Mouse (Mus musculus) layer of hippocampus, adult 8-10 months (tissue): ENCODE measurements around the gene 1700001O22Rik. TPM values are rescaled to one million over a fixed set of nuclear protein-coding genes. Genes with fewer than 3 reads are reported as not detected.

Experiments
- DNase-seq, 2 experiments: peaks; one replicate each; pipeline ENCODE4 v3.0.0; 2022; ENCODE audit warnings: low spot score in 2 of 2
- total RNA-seq, 4 experiments: library from RNA; stranded (reverse); gene quantifications; 2 replicates each; pipeline ENCODE4 v1.2.4; 2022

1700001O22Rik gene
- total RNA-seq, 4 experiments from 2014 or later: 6.1 to 12.4 (median 7.1) TPM

DNA sequence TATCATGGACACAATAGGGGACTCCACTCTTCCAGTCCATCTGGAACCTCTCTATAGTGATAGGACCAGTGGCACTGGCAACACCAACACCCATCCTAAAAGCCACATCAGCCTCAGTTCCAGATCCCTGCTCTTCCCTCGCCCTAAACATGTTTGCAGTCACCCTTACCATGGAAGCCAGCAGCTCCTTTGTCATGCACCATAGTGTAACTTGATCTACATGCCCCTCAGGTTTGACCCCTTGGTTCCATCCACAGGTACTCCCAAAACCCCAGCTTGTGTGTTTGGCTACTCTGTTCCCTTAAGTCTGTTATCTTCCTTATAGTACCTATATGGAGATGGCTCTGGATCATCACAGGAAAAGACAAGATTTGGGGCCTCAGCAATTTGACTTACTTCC lies 12.9 kb upstream of the 1700001O22Rik start:
- DNase-seq: no peak

DNA sequence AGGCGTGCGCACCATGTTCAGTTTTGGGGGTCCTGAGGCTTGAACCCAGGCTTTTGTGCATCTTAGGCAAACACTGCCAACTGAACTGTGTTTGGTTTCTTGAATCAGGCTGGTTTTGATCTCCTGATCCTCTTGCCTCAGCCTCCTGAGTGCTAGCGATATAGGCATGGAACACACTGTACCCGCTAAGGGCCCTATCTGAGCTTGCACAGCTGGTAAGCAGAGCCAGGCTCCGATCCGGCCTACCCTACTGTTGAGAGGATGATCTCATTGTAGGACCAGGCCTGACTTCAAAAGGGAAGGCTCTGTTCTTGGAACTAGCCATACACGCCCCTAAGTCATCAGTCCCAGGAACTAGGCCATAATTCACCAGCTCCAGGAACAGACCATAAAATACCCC lies 7.1 kb upstream of the 1700001O22Rik start:
- DNase-seq: no peak

DNA sequence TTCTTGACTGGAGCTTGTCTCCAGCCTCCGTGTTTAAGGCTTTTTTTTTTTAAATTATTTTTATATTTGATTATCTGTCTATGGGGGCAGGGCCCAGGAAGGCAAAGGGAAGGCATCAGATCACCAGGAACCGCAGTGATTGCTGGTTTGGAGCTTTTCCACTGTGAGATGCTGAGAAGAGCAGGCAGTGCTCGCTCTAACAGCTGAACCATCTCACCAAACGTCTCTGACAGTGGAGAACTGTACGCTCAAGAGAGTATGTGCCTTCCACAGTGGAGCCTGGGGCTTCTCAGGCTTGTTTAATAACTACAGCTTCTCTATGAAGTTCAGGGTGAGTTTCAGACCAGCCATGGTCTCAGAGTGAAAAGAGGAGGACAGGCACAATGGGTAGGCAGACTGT lies 6.0 kb upstream of the 1700001O22Rik start:
- DNase-seq: no peak

DNA sequence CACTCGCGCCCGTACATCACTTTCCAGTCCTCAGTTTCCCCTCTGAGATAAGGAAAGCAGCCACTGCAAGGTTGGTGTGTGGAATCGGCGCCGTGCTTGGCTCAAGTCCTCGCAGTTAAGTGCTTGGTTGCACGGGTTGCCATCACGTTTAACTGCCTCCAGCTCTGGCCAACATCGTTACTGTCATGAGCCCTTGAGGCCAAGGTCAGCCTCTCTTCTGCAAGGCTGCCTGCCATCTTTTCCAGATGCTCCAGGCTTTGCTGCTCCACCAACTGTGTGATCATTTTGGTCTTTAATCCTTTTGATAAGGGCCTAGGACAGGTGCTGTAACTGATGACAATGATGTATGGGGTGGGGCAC lies 4.8 kb upstream of the 1700001O22Rik start:
- DNase-seq: no peak

DNA sequence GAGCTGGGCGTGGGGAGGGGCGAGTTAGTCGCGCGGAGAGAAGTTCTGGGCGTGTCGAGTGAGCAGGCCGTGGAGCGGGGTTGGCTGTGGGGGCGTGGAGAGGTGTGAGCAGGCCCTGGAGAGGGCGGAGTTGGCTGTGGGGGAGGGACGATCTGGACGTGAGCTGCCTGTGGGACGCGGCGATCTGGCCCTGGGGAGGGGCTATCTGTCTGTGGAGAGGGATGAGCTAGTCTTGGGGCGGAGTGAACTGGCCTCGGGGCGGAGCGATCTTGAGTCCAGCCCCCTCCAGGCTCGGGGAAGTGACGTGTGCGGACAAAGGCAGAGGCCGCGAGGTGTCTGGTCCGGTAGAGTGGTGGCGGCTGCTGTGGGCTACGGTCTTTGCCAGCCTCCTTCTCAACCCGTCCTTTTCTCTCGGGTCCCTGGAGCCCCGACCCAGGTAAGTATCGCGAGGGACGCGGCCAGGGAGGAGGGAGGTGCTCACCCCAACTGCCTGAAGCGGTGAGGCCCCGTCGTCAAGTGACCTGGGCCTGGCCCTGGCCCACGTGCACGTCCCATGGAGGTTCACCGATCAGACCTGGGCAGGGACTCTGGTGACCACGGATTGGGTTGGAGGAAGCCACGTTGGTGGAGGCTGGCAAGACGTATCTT lies 4.3 kb upstream of the 1700001O22Rik start, which contains the start of gene Ntmt1:
TSS of gene Ntmt1 (plus strand) at position 179 of the 648 bp plus-strand sequence.
- peak; percentile 98 to 99 for DNase-seq

DNA sequence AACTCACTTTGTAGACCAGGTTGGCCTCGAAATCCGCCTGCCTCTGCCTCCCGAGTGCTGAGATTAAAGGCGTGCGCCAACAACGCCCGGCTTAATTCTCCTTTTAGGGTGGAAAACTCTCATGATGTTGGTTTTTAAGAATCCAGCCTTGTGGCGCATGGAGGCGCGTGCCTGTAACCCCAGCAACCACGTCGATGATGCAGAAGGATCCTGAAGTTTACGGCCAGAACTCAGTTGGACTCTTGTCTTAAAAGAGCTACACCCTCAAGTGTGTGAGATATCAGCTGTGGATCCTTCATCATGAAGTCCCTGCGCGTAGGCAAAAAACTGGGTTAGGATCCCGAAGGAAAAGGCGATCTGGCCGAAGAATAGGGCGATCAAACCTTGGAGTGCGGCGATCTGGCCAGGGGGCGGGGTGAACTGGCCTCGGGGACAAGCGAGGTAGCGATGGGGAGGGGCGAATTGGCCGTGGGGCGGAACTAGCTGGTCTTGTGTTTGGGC lies 3.7 kb upstream of the 1700001O22Rik start:
- no peak for DNase-seq

DNA sequence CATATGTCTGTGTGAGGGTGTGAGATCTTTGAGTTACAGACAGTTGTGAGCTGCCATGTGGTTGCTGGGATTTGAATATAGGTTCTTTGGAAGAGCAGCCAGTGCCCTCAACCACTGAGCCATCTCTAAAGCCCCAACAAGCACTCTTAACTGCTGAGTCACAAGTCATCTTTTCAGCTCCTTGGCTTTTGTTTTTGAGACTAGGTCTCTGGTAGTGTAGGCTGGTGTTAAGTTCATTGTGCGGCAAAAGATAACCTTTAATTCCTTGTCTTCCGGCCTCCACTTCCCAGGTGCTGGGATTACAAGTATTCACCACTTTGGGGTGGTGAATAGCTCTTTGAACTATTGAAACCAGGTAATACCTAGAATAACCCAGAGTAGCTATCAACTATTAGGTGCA lies 2.5 kb upstream of the 1700001O22Rik start:
- DNase-seq: no peak

DNA sequence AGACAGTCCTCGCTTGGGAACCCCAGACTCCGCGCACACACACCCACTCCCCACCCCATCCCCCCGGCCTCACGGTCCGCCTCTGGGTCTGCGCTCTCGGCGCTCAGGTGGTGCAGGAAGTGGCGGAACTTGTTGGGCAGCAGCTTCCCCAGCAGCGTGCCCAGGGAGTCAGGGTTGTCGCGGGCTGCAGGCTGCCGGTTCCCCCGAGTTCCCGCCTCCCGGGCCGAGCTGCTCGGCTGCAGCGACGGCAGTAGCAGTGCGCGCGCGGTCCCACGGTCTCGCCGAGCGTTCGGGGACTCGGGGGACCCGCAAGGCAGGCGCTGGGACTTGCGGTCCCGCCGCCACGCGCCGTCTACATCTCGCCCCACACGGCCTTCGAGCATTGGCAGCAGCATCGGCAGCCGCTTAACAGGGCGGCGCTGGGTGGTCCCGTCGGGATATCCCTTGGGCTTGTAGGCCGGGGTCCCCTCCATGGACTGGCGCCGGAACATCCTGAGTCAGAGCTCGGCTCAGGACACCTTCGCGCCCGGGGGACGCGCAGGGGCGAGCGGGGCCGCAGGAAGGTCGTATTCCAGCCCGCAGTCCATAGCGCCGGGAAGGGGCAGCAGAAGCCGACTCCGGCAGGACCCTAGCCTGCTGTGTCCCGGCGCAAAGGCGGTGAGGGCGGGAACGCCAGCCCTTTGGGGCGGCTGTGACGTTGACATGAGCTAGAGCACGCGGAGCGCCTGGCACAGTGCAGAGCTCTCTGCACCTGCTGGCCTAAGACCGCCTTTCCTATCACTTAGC lies 2.2 kb downstream of the 1700001O22Rik start:
- DNase-seq: no peak

DNA sequence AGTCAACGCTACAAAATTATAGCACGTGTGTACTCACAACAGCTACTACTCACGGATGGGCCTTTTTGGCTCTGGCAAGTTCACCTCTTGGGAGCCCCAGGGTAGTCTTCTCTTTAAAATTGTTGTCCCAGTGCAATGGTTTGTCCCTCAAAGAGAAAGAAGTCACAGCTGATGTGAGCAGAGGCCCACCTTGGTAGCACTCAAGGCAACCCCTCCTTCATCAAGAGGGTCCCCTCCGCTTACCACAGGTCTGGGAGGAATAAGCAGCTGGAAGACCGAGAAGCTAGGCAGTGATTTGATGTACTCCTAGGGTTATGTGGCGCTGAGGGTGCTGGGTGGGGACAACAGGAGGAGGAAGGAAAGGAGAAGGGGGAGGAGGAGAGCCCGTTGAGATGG lies 2.8 kb downstream of the 1700001O22Rik start:
- DNase-seq: no peak

DNA sequence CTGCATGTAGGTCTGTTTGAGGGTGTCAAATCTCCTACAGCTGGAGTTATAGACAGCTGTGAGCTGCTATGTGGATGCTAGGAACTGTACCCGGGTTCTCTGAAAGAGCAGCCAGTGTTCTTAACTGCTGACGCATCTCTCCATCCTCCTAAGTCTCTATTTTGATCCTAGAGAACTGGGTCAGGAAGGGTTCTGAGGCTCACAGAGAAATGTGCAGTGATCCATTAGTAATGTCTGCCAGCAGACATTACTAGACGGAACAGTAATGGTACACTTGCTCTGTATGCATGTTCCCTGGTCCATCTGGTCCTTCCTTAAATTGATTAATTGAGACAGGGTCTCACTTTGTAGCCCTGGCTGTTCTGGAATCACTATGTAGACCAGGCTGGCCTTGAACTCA lies 4.0 kb downstream of the 1700001O22Rik start:
- DNase-seq: no peak

DNA sequence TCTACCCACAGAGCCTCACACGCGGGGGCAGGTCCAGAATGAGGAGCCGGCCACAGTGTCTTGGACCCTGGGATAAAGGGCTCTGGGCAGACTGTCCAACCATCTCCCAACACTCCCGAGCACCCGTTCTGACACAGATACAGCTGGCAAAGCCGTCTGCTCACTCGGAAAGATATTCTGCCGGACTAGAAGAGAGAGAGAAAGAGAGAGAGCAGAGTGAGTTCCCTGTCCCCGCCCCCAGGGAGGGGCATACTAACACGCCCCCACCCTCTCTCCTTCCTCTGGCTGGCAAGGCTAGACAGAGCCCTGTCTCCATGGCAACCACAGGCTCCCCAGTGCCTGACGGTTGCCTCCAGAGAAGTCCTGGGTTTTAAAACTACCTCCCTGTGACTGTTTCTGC lies 7.1 kb downstream of the 1700001O22Rik start:
- DNase-seq: peak; percentile 88 to 90

DNA sequence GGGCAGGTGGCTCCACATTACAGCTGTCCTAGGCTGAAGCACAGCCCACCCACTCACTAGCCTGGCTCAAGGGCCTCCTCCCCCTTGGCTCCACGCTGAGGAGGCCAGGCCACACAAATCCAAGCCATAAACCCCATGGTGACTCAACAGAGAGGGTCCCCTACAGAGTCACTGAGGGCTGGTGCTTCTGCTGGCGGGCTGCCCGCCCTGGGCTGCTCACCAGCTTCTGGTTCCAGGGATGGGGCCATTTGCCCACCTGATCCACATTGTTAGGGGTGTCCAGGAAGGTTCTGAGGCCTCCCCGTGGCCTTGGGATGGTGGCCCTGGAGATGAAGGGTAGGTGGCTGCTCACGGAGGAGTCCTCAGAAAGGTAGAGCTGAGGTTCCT lies 7.6 kb downstream of the 1700001O22Rik start:
- no peak for DNase-seq

DNA sequence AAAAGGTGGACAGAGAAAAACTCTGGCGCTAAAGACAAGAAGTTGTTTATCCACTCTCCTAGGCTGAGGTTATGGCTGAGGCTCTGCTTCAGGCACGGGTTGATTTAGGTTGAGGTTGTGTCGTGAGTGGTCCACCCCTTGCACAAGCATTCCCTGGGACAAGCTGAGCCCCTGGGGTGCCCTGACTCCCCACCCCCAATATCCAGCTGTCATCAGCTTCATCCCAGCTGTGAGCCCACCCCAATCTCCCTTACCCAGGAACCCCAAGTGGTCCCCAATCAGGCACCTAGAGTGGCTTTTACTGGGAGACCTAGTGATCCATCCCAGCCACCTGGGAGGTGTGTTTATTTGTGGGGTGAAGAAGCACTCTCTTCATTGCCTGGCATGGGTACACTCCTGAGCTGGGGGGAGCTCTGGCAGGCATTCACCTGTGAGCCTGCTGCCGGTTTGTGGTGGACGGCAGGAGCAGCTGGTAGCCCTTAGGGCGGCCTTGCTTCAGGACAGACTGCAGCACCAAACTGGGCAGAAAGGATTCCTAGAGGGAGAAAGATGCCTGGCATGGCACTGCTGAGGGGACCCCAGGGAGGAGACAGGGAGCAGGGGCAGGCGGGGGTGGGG lies 8.1 kb downstream of the 1700001O22Rik start:
- no peak for DNase-seq

DNA sequence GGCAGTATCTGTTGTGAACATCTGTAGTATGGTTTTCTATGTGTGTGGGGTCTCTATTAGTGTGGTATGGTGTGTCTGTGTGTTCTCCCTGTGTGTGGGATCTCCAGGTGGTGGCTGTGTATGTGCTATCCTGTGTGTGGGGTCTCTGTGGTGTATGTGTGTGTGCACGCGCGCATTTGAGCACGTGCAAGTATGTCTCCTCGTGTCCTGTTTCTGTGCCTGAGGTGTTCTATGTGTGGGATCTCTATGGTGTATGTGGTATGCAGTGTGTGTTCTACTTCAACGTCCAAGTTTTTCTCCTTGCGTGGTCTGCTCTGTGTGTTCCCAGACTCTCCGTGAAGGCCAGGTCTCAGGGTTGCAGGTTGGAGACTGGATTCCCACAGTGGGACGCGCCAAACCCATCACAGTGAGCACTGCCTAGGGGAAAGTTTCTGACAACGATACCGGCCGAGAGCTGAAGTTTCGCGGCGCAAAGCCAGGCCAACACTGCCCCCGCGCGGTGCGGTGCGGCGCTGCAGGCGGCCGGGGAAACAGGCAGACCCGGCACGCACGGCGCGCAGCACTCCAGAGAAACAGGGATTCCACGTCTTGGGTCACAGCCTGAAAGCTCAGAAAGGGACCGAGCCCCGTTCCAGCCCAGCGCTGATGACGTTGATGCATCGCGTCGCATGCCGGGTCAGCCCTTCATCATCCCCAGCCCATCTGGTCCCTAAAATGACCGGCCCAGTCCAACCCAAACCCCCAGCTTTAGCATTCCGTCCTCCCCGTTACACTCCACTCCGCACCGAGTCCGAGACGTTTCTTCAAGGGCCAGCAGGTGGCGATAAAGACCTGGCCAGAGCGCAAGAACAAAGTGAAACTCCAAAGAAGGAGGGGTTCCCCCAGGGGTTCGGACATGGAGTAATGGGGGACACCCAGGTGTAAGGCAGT lies 9.0 kb downstream of the 1700001O22Rik start:
- DNase-seq: peak; percentile 88 to 97

DNA sequence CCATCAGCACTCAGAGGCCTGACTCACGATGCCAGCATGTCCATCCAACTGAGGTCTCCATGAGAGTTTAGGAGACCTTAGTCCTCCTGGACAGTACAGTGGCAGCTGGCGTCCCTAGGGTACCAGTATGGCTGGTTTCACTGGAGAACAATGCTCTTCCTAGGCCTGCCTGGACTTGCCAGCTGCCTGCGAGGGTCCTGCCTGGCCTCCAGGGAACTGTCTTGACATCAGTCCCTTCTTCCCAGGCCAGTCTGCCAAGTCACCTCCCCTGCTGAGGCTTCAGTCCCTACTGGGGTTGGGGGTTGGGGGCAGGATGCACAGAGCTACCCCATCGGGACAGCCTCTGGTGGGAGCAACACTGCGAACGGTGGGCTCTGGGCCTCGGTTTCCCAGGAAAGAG lies 11.4 kb downstream of the 1700001O22Rik start:
- DNase-seq: no peak

DNA sequence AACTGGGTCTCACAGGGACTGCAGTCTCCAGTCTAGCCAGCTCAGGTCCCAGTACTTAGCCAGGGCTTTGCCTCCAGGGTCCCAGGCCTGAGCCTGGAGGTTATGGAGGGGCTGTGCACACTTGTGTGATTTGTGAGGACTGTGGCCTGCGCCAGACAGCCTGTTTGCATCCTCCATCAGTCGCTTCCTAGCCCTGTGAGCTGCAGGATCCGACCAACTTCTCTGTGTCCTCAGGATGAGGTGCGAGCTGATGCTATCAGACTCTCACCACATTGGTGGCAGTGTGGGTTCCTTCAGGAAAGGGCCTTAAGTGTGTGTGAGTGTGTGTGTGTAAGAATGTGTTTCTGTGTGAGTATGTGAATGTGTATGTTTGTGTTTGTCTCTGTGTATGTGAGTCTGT lies 16.0 kb downstream of the 1700001O22Rik start:
- DNase-seq: no peak

DNA sequence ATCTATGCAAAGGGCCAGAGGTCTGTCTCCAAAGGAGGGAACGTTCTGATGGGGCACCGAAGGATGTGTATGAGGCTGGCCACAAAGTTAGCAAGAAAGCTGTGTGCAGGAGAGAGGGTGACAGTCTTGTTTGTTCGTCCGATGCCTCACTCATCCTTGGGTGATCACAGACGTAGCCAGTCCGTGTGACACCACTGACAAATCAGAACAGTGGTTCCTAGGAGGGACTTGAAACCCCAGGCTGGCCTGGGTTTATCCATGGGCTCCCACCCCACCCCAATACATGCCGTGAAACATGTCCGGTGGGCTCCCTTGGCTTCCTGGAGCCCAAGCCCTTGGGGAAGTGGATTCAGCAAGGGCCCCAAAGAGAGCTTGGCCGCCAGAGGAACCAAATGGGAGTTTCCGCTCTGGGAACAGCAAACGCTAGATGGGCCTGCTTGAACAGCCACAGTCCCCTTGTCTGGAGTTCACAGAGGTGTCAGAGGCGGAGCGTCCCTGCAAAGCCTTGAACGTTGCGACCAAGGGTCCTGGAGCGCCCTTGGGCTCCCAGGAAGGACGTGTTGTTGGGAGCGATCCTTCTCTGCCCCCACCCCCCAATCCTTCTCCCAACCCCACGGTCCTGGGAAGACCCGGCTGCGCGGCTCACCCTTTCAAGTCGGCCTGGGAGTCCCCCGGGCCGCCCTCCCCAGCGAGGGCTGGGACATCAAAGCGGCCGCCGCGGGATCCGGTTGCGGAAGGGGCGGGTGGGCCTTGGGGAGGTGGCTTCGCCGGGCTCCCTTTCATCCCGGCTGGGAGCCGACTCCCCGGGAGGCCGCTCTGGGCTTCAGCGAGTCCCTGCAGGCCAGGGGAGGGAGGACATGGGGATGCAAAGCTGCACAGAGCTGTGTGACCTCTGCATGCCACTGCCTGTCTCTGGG lies 19.1 kb downstream of the 1700001O22Rik start:
- DNase-seq: no peak

DNA sequence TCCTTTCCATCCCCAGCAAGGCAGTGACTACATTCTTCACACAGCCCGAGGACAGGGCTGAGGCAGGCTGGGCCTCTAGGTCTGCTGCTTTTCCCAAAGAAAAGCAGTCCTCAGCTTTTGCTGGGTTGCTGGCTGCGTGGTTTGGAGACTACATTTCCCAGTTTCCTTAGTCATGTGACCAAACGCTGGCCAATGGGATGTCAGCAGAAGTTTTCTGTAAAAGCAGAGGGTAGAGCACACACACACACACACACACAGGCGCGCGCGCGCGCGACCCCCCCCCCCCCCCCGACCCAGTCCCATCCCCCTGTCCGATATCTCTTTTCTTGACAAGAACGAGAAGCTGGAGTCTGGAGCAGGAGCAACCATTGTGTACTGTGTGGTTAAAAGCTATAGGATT lies 20.1 kb downstream of the 1700001O22Rik start:
- peak; percentile 70 to 74 for DNase-seq

DNA sequence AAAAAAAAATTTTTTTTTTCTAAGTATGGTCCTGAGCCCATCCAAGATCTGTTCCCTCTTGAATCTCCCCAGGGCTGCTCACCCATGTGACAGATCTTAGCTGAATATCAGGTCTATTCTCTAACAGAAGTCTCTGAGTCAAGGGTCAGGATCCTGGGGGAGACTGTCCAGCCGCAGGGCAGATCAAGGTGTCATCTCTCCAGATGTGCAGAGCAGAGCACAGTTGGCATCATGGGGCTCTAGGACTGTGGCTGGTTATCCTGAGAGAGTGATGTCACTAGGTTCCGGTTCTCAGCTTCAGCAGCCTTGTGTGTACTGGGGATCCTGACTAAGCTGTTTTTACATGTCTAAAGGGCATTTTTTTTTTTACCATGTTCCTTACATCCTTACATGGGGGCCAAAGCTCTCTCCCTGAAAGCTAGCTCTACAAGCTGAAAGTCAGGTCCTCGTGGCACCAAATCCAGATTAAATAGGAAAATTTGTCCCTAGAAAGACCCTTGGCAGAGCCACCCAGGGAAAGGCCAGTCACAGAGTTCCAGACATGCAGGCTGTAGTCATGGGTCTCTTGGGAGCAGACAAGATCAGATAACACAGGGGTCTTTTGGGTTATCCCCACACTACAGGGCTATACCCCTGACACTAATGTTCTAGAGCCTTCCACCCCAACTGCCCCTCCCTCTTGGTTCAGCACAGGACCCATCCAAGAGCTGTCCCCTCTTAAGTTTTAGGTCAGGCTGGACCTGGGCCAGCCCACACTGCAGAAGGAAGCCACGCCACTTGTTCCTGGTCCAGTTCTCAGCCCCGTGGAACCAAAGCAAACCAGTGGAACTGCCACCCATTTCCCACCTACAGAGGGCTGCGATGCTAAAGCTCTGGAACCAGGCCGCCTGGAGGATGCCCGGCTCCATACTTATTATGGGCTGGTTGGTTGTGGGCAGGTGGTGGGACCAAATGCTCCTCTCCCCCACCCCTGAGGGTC lies 20.9 kb downstream of the 1700001O22Rik start:
- DNase-seq: no peak
